Mouse (Mus musculus) MEL (cell line): ENCODE results near the gene Ascc2.

Experiments used
- CTCF ChIP-seq, 3 experiments: IDR thresholded peaks in 2 of 3; conservative IDR thresholded peaks in 1 of 3; 2 replicates each; pipeline ENCODE4 v1.5.1; 2011 to 2012; ENCODE audit warnings: low read length in 3 of 3, low read depth in 2 of 3, mild to moderate bottlenecking in 2 of 3, improper control_type of control experiment in 1 of 3, inconsistent platforms in 1 of 3, mixed read lengths in 1 of 3, moderate library complexity in 1 of 3; ENCODE audit not compliant: control insufficient read depth in 1 of 3, insufficient read depth in 1 of 3, poor library complexity in 1 of 3, severe bottlenecking in 1 of 3
- MEF2A ChIP-seq: IDR thresholded peaks from 2 replicates; pipeline ENCODE4 v1.6.1; 2014; ENCODE audit warnings: low read depth, mild to moderate bottlenecking, inconsistent platforms, low read length, improper control_type of control experiment; ENCODE audit not compliant: poor library complexity, insufficient replicate concordance, severe bottlenecking; ENCODE audit errors: extremely low read depth

DNA sequence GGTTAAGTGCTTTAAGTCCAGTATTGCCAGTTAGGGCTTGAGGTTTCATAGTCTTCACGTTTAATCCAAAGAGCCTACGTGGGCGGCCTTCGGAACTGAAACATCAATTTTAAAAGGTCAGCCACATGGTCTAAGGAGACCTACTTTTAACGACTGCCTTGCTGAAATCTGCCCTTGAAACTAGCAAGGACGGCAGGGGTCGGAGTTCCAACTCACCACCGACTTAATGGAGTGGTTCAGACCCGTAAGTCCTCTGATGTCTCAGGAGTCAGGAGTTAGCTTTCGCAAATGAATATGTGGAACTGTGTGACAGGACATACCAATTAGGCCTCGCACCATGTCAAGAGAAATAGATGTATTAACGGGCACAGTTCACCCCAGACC, 66.1 kb downstream of the Ascc2 start:
- TF ChIP-seq MEF2A (no peak), CTCF (IDR thresholded peaks at IDR 0.05 in 2 of 3, conservative IDR thresholded peaks at IDR 0.05 in 1 of 3; ENCODE audit: control insufficient read depth in 1 of 3, insufficient read depth in 1 of 3, low read depth in 2 of 3, low read length in 3 of 3, poor library complexity in 1 of 3, severe bottlenecking in 1 of 3) (no peak)
